Mouse (Mus musculus) heart, embryonic 10.5 days (tissue): Measurements from ENCODE around the gene Gm17334. TPM values are rescaled to one million over a fixed set of nuclear protein-coding genes. Genes with fewer than 3 reads are reported as not detected.

ENCODE experiments used
- DNase-seq: peaks from one replicate; pipeline ENCODE4 v3.0.0-alpha.2; 2017; ENCODE audit warnings: low spot score
- H3K27ac ChIP-seq: fragments of 300-500 bp; sonication (generic); 2 replicates; pipeline ENCODE4 v1.5.1; 2016; ENCODE audit warnings: mild to moderate bottlenecking
- H3K27me3 ChIP-seq: fragments of 300-500 bp; sonication (generic); 2 replicates; pipeline ENCODE4 v1.6.1; 2016; ENCODE audit warnings: mild to moderate bottlenecking; ENCODE audit not compliant: poor library complexity, insufficient read depth, severe bottlenecking
- H3K36me3 ChIP-seq: fragments of 300-500 bp; sonication (generic); 2 replicates; pipeline ENCODE4 v1.6.1; 2016; ENCODE audit warnings: mild to moderate bottlenecking, moderate library complexity
- H3K4me1 ChIP-seq: fragments of 300-500 bp; sonication (generic); 2 replicates; pipeline ENCODE4 v1.6.1; 2016; ENCODE audit warnings: mild to moderate bottlenecking
- H3K4me3 ChIP-seq: fragments of 300-500 bp; sonication (generic); 2 replicates; pipeline ENCODE4 v1.5.1; 2016; ENCODE audit warnings: mild to moderate bottlenecking, moderate library complexity
- H3K9me3 ChIP-seq: fragments of 300-500 bp; sonication (generic); 2 replicates; pipeline ENCODE4 v1.6.1; 2016; ENCODE audit warnings: mild to moderate bottlenecking, moderate library complexity
- WGBS: fragments of 180-500 bp; shearing (Covaris S2); methylation state at CpG from one replicate; pipeline ENCODE4 v1.1.7; 2016; 5-methylcytosine and 5-hydroxymethylcytosine counted together
- polyA plus RNA-seq: library from polyadenylated mRNA; unstranded; fragments of >200 nt; fragmentation: Nextera tagmentation; extraction: Ambion mirVana; gene quantifications from 2 replicates; pipeline ENCODE4 v1.2.1, GENCODE M21; 2016

Gm17334 gene
- polyA plus RNA-seq, 1 experiment from 2014 or later = not detected

- no peak for DNase-seq
- H3K9me3 ChIP-seq = no peaks in the 10 kb centered on the region
- no peaks in the 10 kb centered on the region for H3K27me3 ChIP-seq
- no peak overlapping the region for H3K27ac ChIP-seq
- no peaks in the 10 kb centered on the region; the same call in 1 of the 2 replicates for H3K4me1 ChIP-seq
- H3K36me3 ChIP-seq = no peaks in the 10 kb centered on the region
- H3K4me3 ChIP-seq = no peak overlapping the region
- 43% methylated on average over 5 of the region's 5 CpGs for WGBS
Measured at GRCm38 (mm10) chr11:53809354-53809753, 36.4 kb upstream of the Gm17334 start.

- Histone ChIP-seq H3K27ac (no peak overlapping the region; the same call in 1 of the 2 replicates), H3K4me1 (no peaks in the 10 kb centered on the region; the same call in 1 of the 2 replicates), H3K27me3 (peaks cover 3% of the 10 kb centered on the region; the same call in 1 of the 2 replicates), H3K36me3 (no peaks in the 10 kb centered on the region), H3K9me3 (no peaks in the 10 kb centered on the region), H3K4me3 (no peak overlapping the region)
- peak; percentile 54 for DNase-seq
- 69% methylated on average over 9 of the region's 9 CpGs for WGBS
Measured at GRCm38 (mm10) chr11:53805786-53806185, 32.8 kb upstream of the Gm17334 start.

DNA sequence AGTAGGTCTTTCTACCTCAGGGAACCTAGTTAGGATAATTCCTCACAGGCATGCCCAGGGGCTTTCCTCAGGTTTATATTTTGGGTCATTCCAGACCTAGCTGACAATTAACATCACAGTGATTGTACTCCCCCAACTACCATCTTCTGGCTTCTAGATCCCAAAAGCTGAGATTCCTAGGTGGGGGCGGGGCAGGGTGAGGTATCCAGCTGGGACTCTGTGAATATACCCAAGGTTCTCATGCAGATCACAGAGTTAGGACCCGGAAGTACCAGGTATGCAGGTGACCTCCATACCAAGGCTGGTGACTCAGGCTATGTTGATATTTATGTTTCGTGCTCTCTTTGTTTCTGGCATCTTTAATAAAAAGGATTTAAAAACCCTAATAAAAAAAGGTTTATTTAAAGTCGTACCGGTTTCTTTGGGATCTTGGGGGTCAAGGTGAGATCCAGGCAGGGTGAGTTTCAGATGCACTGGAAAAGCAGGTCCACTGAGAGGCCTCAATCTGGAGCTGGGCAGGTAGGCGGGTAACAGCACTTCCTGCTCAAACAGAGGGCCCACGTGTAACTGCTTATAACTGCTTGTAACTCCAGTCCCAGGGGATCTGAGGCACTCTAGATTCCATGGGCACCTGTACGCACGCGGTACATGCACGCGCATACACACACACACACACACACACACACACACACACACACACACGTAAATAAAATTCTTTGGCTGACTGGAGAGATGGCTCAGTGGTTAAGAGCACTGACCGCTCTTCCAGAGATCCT is 31.8 kb upstream of the Gm17334 start:
- 81% methylated on average over 14 of the region's 14 CpGs for WGBS
- H3K4me3 ChIP-seq = no peak overlapping the region
- no peaks in the 10 kb centered on the region for H3K9me3 ChIP-seq
- no peaks in the 10 kb centered on the region for H3K36me3 ChIP-seq
- H3K4me1 ChIP-seq = no peaks in the 10 kb centered on the region
- peaks cover 3% of the 10 kb centered on the region; the same call in 1 of the 2 replicates for H3K27me3 ChIP-seq
- H3K27ac ChIP-seq = no peak overlapping the region
- peak; percentile 52 for DNase-seq

- WGBS = 78% methylated on average over 6 of the region's 6 CpGs
- H3K27me3 ChIP-seq = peaks cover 3% of the 10 kb centered on the region; the same call in 1 of the 2 replicates
- no peaks in the 10 kb centered on the region for H3K9me3 ChIP-seq
- no peaks in the 10 kb centered on the region for H3K4me1 ChIP-seq
- no peaks in the 10 kb centered on the region for H3K36me3 ChIP-seq
- DNase-seq = no peak
- no peak overlapping the region for H3K4me3 ChIP-seq
- H3K27ac ChIP-seq = no peak overlapping the region
Measured at GRCm38 (mm10) chr11:53803494-53803893, 30.5 kb upstream of the Gm17334 start.

- Histone ChIP-seq H3K27ac (no peak overlapping the region), H3K27me3 (peaks cover 3% of the 10 kb centered on the region; the same call in 1 of the 2 replicates), H3K4me3 (no peak overlapping the region), H3K9me3 (no peaks in the 10 kb centered on the region), H3K36me3 (no peaks in the 10 kb centered on the region), H3K4me1 (no peaks in the 10 kb centered on the region)
- peak; percentile 69 for DNase-seq
- WGBS = 65% methylated on average over 12 of the region's 12 CpGs
Measured at GRCm38 (mm10) chr11:53803093-53803492, 30.1 kb upstream of the Gm17334 start.

DNA sequence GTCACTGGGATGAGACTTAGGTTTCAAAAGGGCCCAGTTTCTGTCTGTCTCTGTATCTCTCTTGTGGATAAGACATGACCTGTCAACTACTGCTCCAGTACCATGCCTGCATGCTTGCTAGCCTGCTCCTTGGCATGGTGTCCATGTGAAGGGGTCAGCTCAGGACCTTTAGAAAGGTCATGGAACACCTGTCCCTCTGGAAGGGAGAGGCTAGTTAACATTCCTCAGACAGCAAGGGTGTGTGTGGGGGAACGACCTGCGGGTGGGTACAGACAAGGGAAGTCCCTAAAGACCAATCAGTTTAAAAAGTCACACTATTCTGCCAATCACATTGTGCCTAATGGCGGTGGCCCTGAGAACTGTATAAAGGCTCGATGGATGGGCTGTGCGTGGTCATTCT is 28.0 kb upstream of the Gm17334 start:
- H3K27ac ChIP-seq = no peak overlapping the region
- peaks cover 3% of the 10 kb centered on the region; the same call in 1 of the 2 replicates for H3K27me3 ChIP-seq
- peaks cover 10% of the 10 kb centered on the region for H3K4me1 ChIP-seq
- DNase-seq = no peak
- 78% methylated on average over 5 of the region's 5 CpGs for WGBS
- H3K9me3 ChIP-seq = no peaks in the 10 kb centered on the region
- no peak overlapping the region for H3K4me3 ChIP-seq
- no peaks in the 10 kb centered on the region for H3K36me3 ChIP-seq

- DNase-seq = no peak
- peaks cover 3% of the 10 kb centered on the region; the same call in 1 of the 2 replicates for H3K27me3 ChIP-seq
- 60% methylated on average over 4 of the region's 4 CpGs for WGBS
Measured at GRCm38 (mm10) chr11:53800036-53800435, 27.0 kb upstream of the Gm17334 start.

DNA sequence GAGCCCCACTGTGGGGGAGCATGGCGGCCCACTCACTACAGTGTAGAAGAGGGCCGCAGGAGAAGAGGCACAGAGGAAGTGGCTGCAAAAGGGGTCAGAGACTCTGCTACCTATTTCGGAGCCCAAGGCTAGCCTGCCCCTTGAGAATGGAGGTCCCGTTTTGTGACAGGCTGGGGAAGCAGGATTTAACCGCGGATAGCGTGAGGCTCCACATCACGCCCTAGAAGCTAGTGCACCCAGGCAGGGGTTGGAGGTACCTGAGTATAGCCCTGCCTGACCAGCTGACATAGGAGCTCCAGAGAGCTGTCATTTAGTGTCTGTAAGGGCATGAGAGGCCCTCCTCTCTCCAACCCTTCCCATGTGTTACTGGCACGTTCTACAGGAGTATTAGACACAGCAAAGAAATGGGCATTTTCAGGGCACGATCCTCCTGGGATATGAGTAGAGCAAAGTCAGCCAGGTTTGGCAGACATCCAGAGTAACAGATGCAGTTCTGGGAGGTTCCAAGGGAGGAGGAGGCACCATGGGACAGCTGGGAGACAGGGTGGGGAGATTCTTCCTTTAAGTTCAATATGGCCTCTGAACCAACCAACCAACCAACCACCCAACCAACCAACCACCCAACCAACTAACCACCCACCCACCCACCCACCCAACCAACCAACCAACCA is 25.2 kb upstream of the Gm17334 start:
- H3K36me3 ChIP-seq = no peaks in the 10 kb centered on the region
- DNase-seq = no peak
- WGBS = 89% methylated on average over 10 of the region's 10 CpGs
- H3K27ac ChIP-seq = no peak overlapping the region
- no peak overlapping the region for H3K4me3 ChIP-seq
- no peaks in the 10 kb centered on the region for H3K9me3 ChIP-seq
- H3K4me1 ChIP-seq = peaks cover 34% of the 10 kb centered on the region
- H3K27me3 ChIP-seq = peaks cover 3% of the 10 kb centered on the region; the same call in 1 of the 2 replicates

More at GRCm38 (mm10) chr11:53800036-53800435, 27.0 kb upstream of the Gm17334 start:
- Histone ChIP-seq H3K4me1 (peaks cover 20% of the 10 kb centered on the region), H3K4me3 (no peak overlapping the region), H3K36me3 (no peaks in the 10 kb centered on the region), H3K27ac (no peak overlapping the region), H3K9me3 (no peaks in the 10 kb centered on the region)

DNA sequence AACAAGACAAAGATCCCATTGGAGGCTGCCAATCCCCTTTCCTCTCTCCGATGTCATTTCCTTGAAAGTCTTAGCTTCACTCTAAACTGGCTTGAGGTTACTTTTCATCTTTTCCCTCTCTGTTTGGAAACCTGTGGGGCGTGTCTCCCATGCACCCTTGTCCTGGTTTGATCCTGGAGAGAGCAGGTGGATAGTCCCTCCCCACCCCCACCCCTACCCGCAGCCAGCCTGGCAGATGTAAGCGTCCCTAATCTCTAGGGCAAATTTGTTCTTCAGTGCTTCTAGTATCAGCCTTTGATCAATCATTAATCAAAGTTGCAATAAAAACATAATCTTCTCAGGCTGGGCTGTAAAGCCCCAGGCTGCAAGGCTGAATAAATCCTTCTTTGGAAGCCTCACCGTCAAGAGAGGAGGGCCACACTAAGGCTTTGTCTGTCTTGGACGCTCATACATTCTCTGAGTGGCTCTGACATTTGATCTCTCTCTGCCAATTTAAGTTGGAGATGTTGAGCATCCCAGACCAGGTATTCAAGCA is 24.5 kb upstream of the Gm17334 start:
- WGBS = 65% methylated on average over 6 of the region's 6 CpGs
- DNase-seq = no peak
- Histone ChIP-seq H3K4me1 (peaks cover 34% of the 10 kb centered on the region), H3K9me3 (peaks cover 3% of the 10 kb centered on the region; the same call in 1 of the 2 replicates), H3K36me3 (no peaks in the 10 kb centered on the region), H3K27ac (no peak overlapping the region), H3K4me3 (no peak overlapping the region), H3K27me3 (peaks cover 3% of the 10 kb centered on the region; the same call in 1 of the 2 replicates)

DNA sequence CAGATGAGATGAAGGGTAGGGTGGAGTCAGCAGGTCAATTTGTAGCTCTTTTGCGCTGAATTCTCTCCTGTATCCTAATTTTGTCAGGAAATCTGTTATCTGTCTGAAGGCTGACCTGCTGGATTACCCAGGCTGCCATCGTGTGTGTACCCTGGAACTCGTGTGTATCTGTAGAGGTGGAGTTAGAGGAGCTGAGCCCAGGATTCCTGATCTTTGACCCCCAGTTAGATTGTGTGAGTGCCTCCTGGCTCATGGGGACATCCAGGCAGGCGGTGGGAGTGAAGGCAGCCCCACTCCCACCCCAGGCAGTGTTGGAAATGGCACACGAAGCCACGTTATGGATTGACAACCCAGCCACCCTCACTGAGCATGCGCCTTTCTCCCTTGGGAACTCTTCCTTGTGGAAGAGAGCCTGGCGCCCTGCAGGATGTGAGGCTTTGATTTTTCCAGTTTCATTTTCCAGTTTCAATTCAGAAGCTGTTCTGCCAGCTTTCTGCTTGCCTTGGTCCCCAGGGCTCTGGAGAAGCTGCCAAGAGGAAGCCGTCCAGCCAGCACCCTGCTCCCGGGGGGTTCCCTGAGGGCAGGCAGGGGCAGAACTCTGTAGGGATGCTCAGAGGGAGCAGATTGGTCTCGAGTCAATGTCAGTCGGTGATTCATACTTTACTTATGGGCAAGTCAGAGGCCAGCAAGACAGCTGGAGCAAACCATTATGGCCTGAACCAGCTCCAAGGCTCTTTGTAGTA is 23.6 kb upstream of the Gm17334 start:
- H3K4me1 ChIP-seq = peaks cover 34% of the 10 kb centered on the region
- H3K36me3 ChIP-seq = no peaks in the 10 kb centered on the region
- H3K27me3 ChIP-seq = no peaks in the 10 kb centered on the region
- no peak for DNase-seq
- WGBS = 59% methylated on average over 12 of the region's 12 CpGs
- H3K4me3 ChIP-seq = no peak overlapping the region
- H3K9me3 ChIP-seq = peaks cover 3% of the 10 kb centered on the region; the same call in 1 of the 2 replicates
- H3K27ac ChIP-seq = peak overlapping the region; percentile 83

DNA sequence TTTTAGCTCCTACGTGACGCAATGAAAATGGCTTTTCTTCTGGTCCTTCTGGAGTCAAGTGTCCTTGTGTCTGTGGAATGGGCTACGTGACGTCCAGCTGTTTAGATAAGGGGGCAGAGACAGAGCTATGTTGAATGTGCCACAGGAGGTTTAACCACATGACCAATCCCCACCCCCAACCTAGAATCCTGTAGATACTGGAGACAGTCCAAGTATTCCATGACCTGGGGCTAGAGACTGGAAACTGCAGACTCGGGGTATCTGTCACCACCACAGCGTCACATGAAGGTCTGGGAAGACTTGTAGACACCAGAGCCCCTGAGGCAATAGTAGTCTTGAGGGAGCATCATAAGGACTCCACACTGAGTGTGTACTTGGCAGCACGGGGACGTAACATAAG is 22.8 kb upstream of the Gm17334 start:
- WGBS = 44% methylated on average over 8 of the region's 8 CpGs
- H3K9me3 ChIP-seq = peaks cover 3% of the 10 kb centered on the region; the same call in 1 of the 2 replicates
- no peak for DNase-seq
- H3K36me3 ChIP-seq = no peaks in the 10 kb centered on the region
- no peaks in the 10 kb centered on the region for H3K27me3 ChIP-seq
- H3K27ac ChIP-seq = peak overlapping the region; percentile 83; the same call in 1 of the 2 replicates
- H3K4me1 ChIP-seq = peaks cover 34% of the 10 kb centered on the region
- no peak overlapping the region for H3K4me3 ChIP-seq
